Mouse (Mus musculus) right cerebral cortex, postnatal 10 days (tissue): ENCODE data around the gene Gm20388.
A peak's percentile ranks its signal among the peaks of the same experiment; 100 is the strongest.

Source experiments
- DNase-seq, 2 experiments: peaks; one replicate each; pipeline ENCODE4 v3.0.0; 2021; ENCODE audit warnings: low spot score in 2 of 2

Gene Gm20388

GRCm38 (mm10) chr8:122073964-122074363 is 2163.3 kb downstream of the Gm20388 start:
- DNase-seq, result no peak

GRCm38 (mm10) chr8:122074442-122074841 is 2163.8 kb downstream of the Gm20388 start:
- DNase-seq, result no peak

GRCm38 (mm10) chr8:122074977-122075376 is 2164.3 kb downstream of the Gm20388 start:
- no peak for DNase-seq

- DNase-seq, result no peak
Measured at GRCm38 (mm10) chr8:122076183-122076842, 2165.7 kb downstream of the Gm20388 start.

GRCm38 (mm10) chr8:122078321-122078720 is 2167.7 kb downstream of the Gm20388 start:
- no peak for DNase-seq

- DNase-seq, result no peak
Measured at GRCm38 (mm10) chr8:122079093-122079492, 2168.5 kb downstream of the Gm20388 start.

GRCm38 (mm10) chr8:122080347-122080746 is 2169.7 kb downstream of the Gm20388 start:
- no peak for DNase-seq

- no peak for DNase-seq
Measured at GRCm38 (mm10) chr8:122083401-122083800, 2172.8 kb downstream of the Gm20388 start.

GRCm38 (mm10) chr8:122084145-122084544 is 2173.5 kb downstream of the Gm20388 start:
- DNase-seq, result no peak

GRCm38 (mm10) chr8:122084726-122085410 is 2174.2 kb downstream of the Gm20388 start:
- peak; percentile 44 to 71 for DNase-seq

GRCm38 (mm10) chr8:122086064-122086463 is 2175.4 kb downstream of the Gm20388 start:
- no peak for DNase-seq

GRCm38 (mm10) chr8:122088631-122089030 is 2178.0 kb downstream of the Gm20388 start:
- no peak for DNase-seq

- DNase-seq, result no peak
Measured at GRCm38 (mm10) chr8:122089186-122089700, 2178.6 kb downstream of the Gm20388 start.

GRCm38 (mm10) chr8:122092476-122092875 is 2181.8 kb downstream of the Gm20388 start:
- DNase-seq, result no peak

GRCm38 (mm10) chr8:122098766-122099165 is 2188.1 kb downstream of the Gm20388 start:
- no peak for DNase-seq

- DNase-seq, result no peak
Measured at GRCm38 (mm10) chr8:122099711-122100220, 2189.1 kb downstream of the Gm20388 start.

- no peak for DNase-seq
Measured at GRCm38 (mm10) chr8:122101816-122102215, 2191.2 kb downstream of the Gm20388 start.

- no peak for DNase-seq
Measured at GRCm38 (mm10) chr8:122102286-122102685, 2191.6 kb downstream of the Gm20388 start.

GRCm38 (mm10) chr8:122103241-122103640 is 2192.6 kb downstream of the Gm20388 start:
- DNase-seq, result no peak

GRCm38 (mm10) chr8:122104658-122105057 is 2194.0 kb downstream of the Gm20388 start:
- DNase-seq, result no peak

- DNase-seq, result peak; percentile 73 to 75
Measured at GRCm38 (mm10) chr8:122106270-122106669, 2195.6 kb downstream of the Gm20388 start.

- DNase-seq, result no peak
Measured at GRCm38 (mm10) chr8:122110240-122110866, 2199.7 kb downstream of the Gm20388 start.
